Mouse (Mus musculus): Measurements from ENCODE around the gene Myo9a. TPM values are rescaled to one million over a fixed set of nuclear protein-coding genes. Genes with fewer than 3 reads are reported as not detected.
"Not testable (repeated sequence)": the region's sequence is repeated elsewhere in the genome, so short reads cannot be mapped to it uniquely, and the experiment has no call there.

Gene Myo9a
- polyA plus RNA-seq, 1 experiment: 4.6 TPM

- WGBS: under 1% methylated on average over 49 of the region's 49 CpGs
- Histone ChIP-seq H3K36me3 (ENCODE audit: control insufficient read depth, insufficient read depth, low read length) (no peaks in the 10 kb centered on the region), H3K4me1 (ENCODE audit: control insufficient read depth, insufficient read depth, low read length) (peaks cover 5% of the 10 kb centered on the region), H3K4me3 (ENCODE audit: insufficient read depth, low read depth, low read length) (peak overlapping the region; percentile 95), H3K27ac (ENCODE audit: insufficient read depth, low read depth, low read length) (peak overlapping the region; percentile 95), H3K27me3 (replicated peaks; ENCODE audit: control insufficient read depth, insufficient read depth, low read length) (no peaks in the 10 kb centered on the region)
- no peak for TF ChIP-seq CTCF (conservative IDR thresholded peaks at IDR 0.05; ENCODE audit: insufficient read depth, insufficient read length, low read depth, low read length)
- TF ChIP-seq POLR2A (IDR thresholded peaks at IDR 0.05; ENCODE audit: low read depth, low read length): peak; percentile 34
- DNase-seq: peak; percentile 95
These were observed 428 bp downstream of the Myo9a start for GRCm38 (mm10) chr9:59751066-59751581.

GRCm38 (mm10) chr9:59751966-59752365 is 1.3 kb downstream of the Myo9a start:
- 0% methylated on average over 2 of the region's 2 CpGs for WGBS
- H3K27ac ChIP-seq (ENCODE audit: insufficient read depth, low read depth, low read length): 0 out of 2 replicates have a peak overlapping the region, but pooled peaks have one; percentile 13

GRCm38 (mm10) chr9:59755199-59755598 is 4.5 kb downstream of the Myo9a start:
- H3K27ac ChIP-seq (ENCODE audit: insufficient read depth, low read depth, low read length): no peak overlapping the region
- no peak for DNase-seq
- no peaks in the 10 kb centered on the region for H3K27me3 ChIP-seq (replicated peaks; ENCODE audit: control insufficient read depth, insufficient read depth, low read length)
- no peaks in the 10 kb centered on the region for H3K36me3 ChIP-seq (ENCODE audit: control insufficient read depth, insufficient read depth, low read length)
- no peaks in the 10 kb centered on the region; the same call in 1 of the 2 replicates for H3K4me1 ChIP-seq (ENCODE audit: control insufficient read depth, insufficient read depth, low read length)
- TF ChIP-seq CTCF (conservative IDR thresholded peaks at IDR 0.05; ENCODE audit: insufficient read depth, insufficient read length, low read depth, low read length): no peak
- no peak for TF ChIP-seq POLR2A (IDR thresholded peaks at IDR 0.05; ENCODE audit: low read depth, low read length)
- whole genome bisulfite sequencing: 63% methylated on average over 2 of the region's 2 CpGs
- no peak overlapping the region for H3K4me3 ChIP-seq (ENCODE audit: insufficient read depth, low read depth, low read length)

More at GRCm38 (mm10) chr9:59751966-59752365, 1.3 kb downstream of the Myo9a start:
- Histone ChIP-seq H3K4me3 (ENCODE audit: insufficient read depth, low read depth, low read length) (peak overlapping the region; percentile 95), H3K27me3 (replicated peaks; ENCODE audit: control insufficient read depth, insufficient read depth, low read length) (no peaks in the 10 kb centered on the region), H3K4me1 (ENCODE audit: control insufficient read depth, insufficient read depth, low read length) (peaks cover 5% of the 10 kb centered on the region), H3K36me3 (ENCODE audit: control insufficient read depth, insufficient read depth, low read length) (no peaks in the 10 kb centered on the region)
- no peak for DNase-seq
- TF ChIP-seq CTCF (conservative IDR thresholded peaks at IDR 0.05; ENCODE audit: insufficient read depth, insufficient read length, low read depth, low read length): no peak

- not testable (repeated sequence) for H3K27ac ChIP-seq (ENCODE audit: insufficient read depth, low read depth, low read length); H3K36me3 ChIP-seq (ENCODE audit: control insufficient read depth, insufficient read depth, low read length); H3K27me3 ChIP-seq (replicated peaks; ENCODE audit: control insufficient read depth, insufficient read depth, low read length); H3K4me1 ChIP-seq (ENCODE audit: control insufficient read depth, insufficient read depth, low read length); H3K4me3 ChIP-seq (ENCODE audit: insufficient read depth, low read depth, low read length)
- peak; percentile 62 for DNase-seq
- WGBS: 44% methylated on average over 3 of the region's 3 CpGs
These were observed 6.3 kb downstream of the Myo9a start for GRCm38 (mm10) chr9:59757016-59757415.

GRCm38 (mm10) chr9:59760515-59760914 is 9.8 kb downstream of the Myo9a start:
- peak; percentile 43 for DNase-seq
- Histone ChIP-seq H3K36me3 (ENCODE audit: control insufficient read depth, insufficient read depth, low read length) (no peaks in the 10 kb centered on the region), H3K27me3 (replicated peaks; ENCODE audit: control insufficient read depth, insufficient read depth, low read length) (no peaks in the 10 kb centered on the region), H3K27ac (ENCODE audit: insufficient read depth, low read depth, low read length) (no peak overlapping the region), H3K4me1 (ENCODE audit: control insufficient read depth, insufficient read depth, low read length) (no peaks in the 10 kb centered on the region; the same call in 1 of the 2 replicates), H3K4me3 (ENCODE audit: insufficient read depth, low read depth, low read length) (no peak overlapping the region)
- WGBS: 35% methylated on average over 3 of the region's 3 CpGs
- TF ChIP-seq CTCF (conservative IDR thresholded peaks at IDR 0.05; ENCODE audit: insufficient read depth, insufficient read length, low read depth, low read length) (peak; percentile 47; the same call in 1 of the 2 replicates), POLR2A (IDR thresholded peaks at IDR 0.05; ENCODE audit: low read depth, low read length) (no peak)

- WGBS: 90% methylated on average over 12 of the region's 13 CpGs
These were observed 16.3 kb downstream of the Myo9a start for GRCm38 (mm10) chr9:59766966-59767461.

GRCm38 (mm10) chr9:59806046-59806774 is 55.5 kb downstream of the Myo9a start:
- 93% methylated on average over 3 of the region's 3 CpGs for WGBS
- not testable (repeated sequence) for DNase-seq; H3K36me3 ChIP-seq (ENCODE audit: control insufficient read depth, insufficient read depth, low read length); H3K27ac ChIP-seq (ENCODE audit: insufficient read depth, low read depth, low read length); H3K4me1 ChIP-seq (ENCODE audit: control insufficient read depth, insufficient read depth, low read length); H3K4me3 ChIP-seq (ENCODE audit: insufficient read depth, low read depth, low read length); H3K27me3 ChIP-seq (replicated peaks; ENCODE audit: control insufficient read depth, insufficient read depth, low read length)

More at GRCm38 (mm10) chr9:59766966-59767461, 16.3 kb downstream of the Myo9a start:
- H3K4me3 ChIP-seq (ENCODE audit: insufficient read depth, low read depth, low read length); H3K36me3 ChIP-seq (ENCODE audit: control insufficient read depth, insufficient read depth, low read length); H3K27me3 ChIP-seq (replicated peaks; ENCODE audit: control insufficient read depth, insufficient read depth, low read length); H3K4me1 ChIP-seq (ENCODE audit: control insufficient read depth, insufficient read depth, low read length); DNase-seq; H3K27ac ChIP-seq (ENCODE audit: insufficient read depth, low read depth, low read length): not testable (repeated sequence)
